Mouse (Mus musculus) limb, embryonic 10.5 days (tissue): ENCODE results near the gene Btbd2. TPM values are rescaled to one million over a fixed set of nuclear protein-coding genes. Genes with fewer than 3 reads are reported as not detected.
A peak's percentile ranks its signal among the peaks of the same experiment; 100 is the strongest.

Experiments
- DNase-seq: peaks from one replicate; pipeline ENCODE4 v3.0.0-alpha.2; 2017; ENCODE audit warnings: low spot score
- H3K27ac ChIP-seq: fragments of 300-500 bp; sonication (generic); 2 replicates; pipeline ENCODE4 v1.5.1; 2016; ENCODE audit warnings: mild to moderate bottlenecking
- H3K27me3 ChIP-seq: fragments of 300-500 bp; sonication (generic); 2 replicates; pipeline ENCODE4 v1.6.1; 2016; ENCODE audit warnings: low read depth, mild to moderate bottlenecking; ENCODE audit not compliant: poor library complexity, severe bottlenecking
- H3K36me3 ChIP-seq: fragments of 300-500 bp; sonication (generic); 2 replicates; pipeline ENCODE4 v1.6.1; 2016; ENCODE audit warnings: mild to moderate bottlenecking, moderate library complexity
- H3K4me1 ChIP-seq: fragments of 300-500 bp; sonication (generic); 2 replicates; pipeline ENCODE4 v1.6.1; 2016
- H3K4me3 ChIP-seq: fragments of 300-500 bp; sonication (generic); 2 replicates; pipeline ENCODE4 v1.5.1; 2016; ENCODE audit warnings: mild to moderate bottlenecking, moderate library complexity
- H3K9me3 ChIP-seq: fragments of 300-500 bp; sonication (generic); replicated peaks from 2 replicates; pipeline ENCODE4 v1.6.1; 2016; ENCODE audit warnings: mild to moderate bottlenecking
- WGBS: fragments of 180-500 bp; shearing (Covaris S2); methylation state at CpG from one replicate; pipeline ENCODE4 v1.1.7; 2016; 5-methylcytosine and 5-hydroxymethylcytosine counted together
- microRNA-seq: library from miRNA; unstranded; fragments of <30 nt; microRNA quantifications from one replicate; pipeline ENCODE4, GENCODE M21; 2017
- polyA plus RNA-seq: library from polyadenylated mRNA; unstranded; fragments of >200 nt; fragmentation: Nextera tagmentation; extraction: Ambion mirVana; gene quantifications from 2 replicates; pipeline ENCODE4 v1.2.1, GENCODE M21; 2016

Gene Btbd2
- polyA plus RNA-seq, 1 experiment from 2014 or later: 98.6 TPM

GRCm38 (mm10) chr10:80603364-80603763, 53.5 kb downstream of the Btbd2 start:
- 36% methylated on average over 7 of the region's 7 CpGs for WGBS
- Histone ChIP-seq H3K27me3 (no peaks in the 10 kb centered on the region), H3K36me3 (peaks cover 29% of the 10 kb centered on the region), H3K9me3 (no peaks in the 10 kb centered on the region), H3K4me3 (peak overlapping the region; percentile 83), H3K27ac (peak overlapping the region; percentile 89), H3K4me1 (peaks cover 26% of the 10 kb centered on the region)
- DNase-seq: no peak

- no peaks in the 10 kb centered on the region for H3K9me3 ChIP-seq
- H3K27ac ChIP-seq: peak within 1 kb of the TSS; percentile 89
- H3K36me3 ChIP-seq: peaks cover 23% of the 10 kb centered on the region
- DNase-seq: peak; percentile 96
- H3K4me1 ChIP-seq: peaks cover 26% of the 10 kb centered on the region
- peak within 1 kb of the TSS; percentile 83 for H3K4me3 ChIP-seq
- no peaks in the 10 kb centered on the region for H3K27me3 ChIP-seq
- under 1% methylated on average over 54 of the region's 54 CpGs for WGBS
Measured at GRCm38 (mm10) chr10:80602698-80603325, 54.1 kb downstream of the Btbd2 start, which contains the start of the genes Scamp4 and Adat3. Gene Scamp4, plus strand, starts transcription at chr10:80602872. Gene Adat3, plus strand, starts transcription at chr10:80602880.

- DNase-seq: no peak
- H3K36me3 ChIP-seq: no peaks in the 10 kb centered on the region
- no peak overlapping the region for H3K27ac ChIP-seq
- H3K4me1 ChIP-seq: 0 out of 2 replicates have a peak, but pooled peaks cover 4% of the 10 kb centered on the region
- WGBS: 48% methylated on average over 4 of the region's 4 CpGs
- H3K27me3 ChIP-seq: no peaks in the 10 kb centered on the region
- no peaks in the 10 kb centered on the region for H3K9me3 ChIP-seq
- no peak overlapping the region for H3K4me3 ChIP-seq
Measured at GRCm38 (mm10) chr10:80596318-80596717, 60.6 kb downstream of the Btbd2 start.

Small RNA genes within 50 kb of the gene (microRNA-seq; reads per million reads assigned to microRNA genes)
- gene Mir6912: not detected

Other genes with a start within 250 kb of the Btbd2 start
- gene Tcf3, start 223.4 kb downstream of the Btbd2 start, polyA plus RNA-seq: 260 and 283 TPM in 2 replicates
- not detected in 2 replicates for gene Onecut3, start 162.2 kb downstream of the Btbd2 start, polyA plus RNA-seq
- gene Atp8b3, start 117.9 kb downstream of the Btbd2 start, polyA plus RNA-seq: 0.26 and 0.53 TPM in 2 replicates
- 40.8 and 42.6 TPM in 2 replicates for gene Rexo1, start 95.5 kb downstream of the Btbd2 start, polyA plus RNA-seq
- gene Klf16, start 79.8 kb downstream of the Btbd2 start, polyA plus RNA-seq: 8.7 and 11.3 TPM in 2 replicates
- gene Abhd17a, start 66.7 kb downstream of the Btbd2 start, polyA plus RNA-seq: 104 and 108 TPM in 2 replicates
- gene Scamp4, start 54.2 kb downstream of the Btbd2 start, polyA plus RNA-seq: 87.8 and 92.2 TPM in 2 replicates
- gene Adat3, start 54.2 kb downstream of the Btbd2 start, polyA plus RNA-seq: 11.1 and 13.4 TPM in 2 replicates
- 5.1 and 5.2 TPM in 2 replicates for gene Gm49322, start 51.0 kb downstream of the Btbd2 start, polyA plus RNA-seq
- 237 and 255 TPM in 2 replicates for gene Csnk1g2, start 34.2 kb downstream of the Btbd2 start, polyA plus RNA-seq
- 137 and 153 TPM in 2 replicates for gene Mknk2, start 21.0 kb upstream of the Btbd2 start, polyA plus RNA-seq
- gene Mob3a, start 44.9 kb upstream of the Btbd2 start, polyA plus RNA-seq: 48.2 and 54.7 TPM in 2 replicates
- gene Izumo4, start 45.1 kb upstream of the Btbd2 start, polyA plus RNA-seq: 8.6 and 10.8 TPM in 2 replicates
- gene Ap3d1, start 85.2 kb upstream of the Btbd2 start, polyA plus RNA-seq: 54.6 and 60.6 TPM in 2 replicates
- gene Dot1l, start 98.1 kb upstream of the Btbd2 start, polyA plus RNA-seq: 26.4 and 28.3 TPM in 2 replicates
- gene Sf3a2, start 141.1 kb upstream of the Btbd2 start, polyA plus RNA-seq: 113 and 121 TPM in 2 replicates
- 168 and 204 TPM in 2 replicates for gene Plekhj1, start 141.6 kb upstream of the Btbd2 start, polyA plus RNA-seq
- gene Amh, start 148.2 kb upstream of the Btbd2 start, polyA plus RNA-seq: 0.09 TPM in 1 of 2 replicates, not detected in the other
- gene Jsrp1, start 156.4 kb upstream of the Btbd2 start, polyA plus RNA-seq: 0.74 and 0.80 TPM in 2 replicates
- 2,414 and 2,486 TPM in 2 replicates for gene Oaz1, start 169.6 kb upstream of the Btbd2 start, polyA plus RNA-seq
- 0.44 and 0.60 TPM in 2 replicates for gene Lingo3, start 187.0 kb upstream of the Btbd2 start, polyA plus RNA-seq
- 358 and 440 TPM in 2 replicates for gene Lsm7, start 198.1 kb upstream of the Btbd2 start, polyA plus RNA-seq
- 44.9 and 48.5 TPM in 2 replicates for gene Sppl2b, start 198.2 kb upstream of the Btbd2 start, polyA plus RNA-seq
- gene Tmprss9, start 214.8 kb upstream of the Btbd2 start, polyA plus RNA-seq: 0.04 TPM in 2 replicates
- 342 and 401 TPM in 2 replicates for gene Timm13, start 243.9 kb upstream of the Btbd2 start, polyA plus RNA-seq